8 mouse cellular contexts compared by ENCODE assay signal in the genomic region with DNA sequence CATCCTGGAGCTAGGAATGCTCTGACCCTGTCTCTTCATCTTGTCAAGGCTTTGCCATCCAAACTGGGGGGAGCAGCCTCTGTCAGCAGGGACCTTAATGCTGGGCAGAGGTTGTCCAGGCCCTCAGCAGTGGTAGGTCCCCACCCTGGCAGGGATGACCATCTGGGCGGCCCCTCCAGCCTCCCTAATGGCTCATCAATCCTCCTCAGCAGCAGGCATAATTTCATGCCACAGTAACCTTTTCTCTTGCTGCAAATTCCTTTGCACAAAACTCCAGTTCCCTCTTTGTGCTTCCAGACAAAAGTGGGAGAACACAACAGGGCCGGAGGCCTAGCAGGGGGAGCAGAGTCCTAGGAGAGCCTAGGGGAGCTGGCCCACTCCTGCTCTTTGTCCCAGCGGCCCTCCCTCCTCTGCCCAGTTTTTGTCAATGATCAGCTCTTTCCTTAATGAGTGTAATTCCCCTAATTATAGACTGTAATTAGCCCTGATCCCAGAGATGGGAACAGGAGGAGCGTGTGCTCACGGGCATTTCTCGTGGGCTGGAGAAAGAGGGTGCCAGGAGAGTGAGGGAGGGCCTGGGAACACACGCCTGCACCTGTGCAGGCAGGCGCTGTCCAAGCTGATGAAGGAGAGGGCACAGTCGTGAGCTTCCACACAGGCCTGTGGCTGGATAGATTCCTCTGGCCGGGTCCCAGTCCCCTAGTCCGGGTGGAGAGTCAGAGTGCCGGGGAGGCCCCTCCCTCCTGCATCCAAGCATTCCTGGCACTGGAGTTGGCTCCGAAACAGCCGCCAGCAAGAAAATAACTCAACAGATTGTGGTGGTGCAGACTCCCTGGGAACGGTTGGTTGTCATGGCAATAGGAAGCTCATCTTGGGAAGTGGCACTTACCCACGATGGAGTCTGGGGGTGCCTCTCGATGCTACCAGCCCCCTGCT. TPM values are rescaled to one million over a fixed set of nuclear protein-coding genes. Genes with fewer than 3 reads are reported as not detected.
DNase-seq lines count a peak whose midpoint lies in the region; ATAC-seq and TF ChIP-seq lines count a peak whose summit lies in the region.

No protein-coding gene starts in this region.

- no peak for DNase-seq in lung, adult 18-20 months
- DNase-seq in embryonic facial prominence, embryonic 10.5 days (ENCODE audit: low spot score), result peak; percentile 57
- DNase-seq in hindbrain, embryonic 14.5 days (ENCODE audit: low spot score), result peak; percentile 81
- DNase-seq in midbrain, embryonic 10.5 days (ENCODE audit: low spot score), result peak; percentile 74
- no peak for DNase-seq in thymus, adult 2 months
- no peak for DNase-seq in spleen, postnatal 4 days (ENCODE audit: low spot score in 2 of 2)
- DNase-seq in adrenal gland, adult (ENCODE audit: inconsistent age in 2 of 2, low spot score in 1 of 2), result no peak

- no peak for TF ChIP-seq POLR2A in thymus, adult 2 months (IDR thresholded peaks at IDR 0.05; ENCODE audit: control insufficient read depth, extremely low read depth, insufficient read depth, low read length, poor library complexity)

- 25% methylated on average over 17 of the region's 17 CpGs for WGBS in lung, embryonic 16.5 days
- WGBS in embryonic facial prominence, embryonic 10.5 days, result 12% methylated on average over 17 of the region's 17 CpGs
- 5% methylated on average over 17 of the region's 17 CpGs for WGBS in hindbrain, embryonic 14.5 days
- 8% methylated on average over 17 of the region's 17 CpGs for WGBS in midbrain, embryonic 10.5 days
- WGBS in thymus, adult 2 months, result 81% methylated on average over 17 of the region's 17 CpGs

- peaks cover 2% of the 10 kb centered on the region; the same call in 1 of the 2 replicates for H3K4me1 ChIP-seq in lung, embryonic 16.5 days (replicated peaks; ENCODE audit: control insufficient read depth, insufficient read depth, low read length)
- H3K4me1 ChIP-seq in embryonic facial prominence, embryonic 10.5 days, result peaks cover 36% of the 10 kb centered on the region
- peaks cover 26% of the 10 kb centered on the region for H3K4me1 ChIP-seq in hindbrain, embryonic 14.5 days (replicated peaks; ENCODE audit: control insufficient read depth, insufficient read depth, low read length)
- H3K4me1 ChIP-seq in midbrain, embryonic 10.5 days, result peaks cover 38% of the 10 kb centered on the region
- no peaks in the 10 kb centered on the region for H3K4me1 ChIP-seq in thymus, adult 2 months (replicated peaks; ENCODE audit: control insufficient read depth, insufficient read depth, low read length)

- TF ChIP-seq CTCF in thymus, adult 2 months (IDR thresholded peaks at IDR 0.05; ENCODE audit: borderline replicate concordance, control insufficient read depth, extremely low read depth, insufficient read depth, low read length, poor library complexity), result no peak

- no peak overlapping the region for H3K4me2 ChIP-seq in lung, embryonic 16.5 days (ENCODE audit: low read depth, low read length)
- H3K4me2 ChIP-seq in hindbrain, embryonic 14.5 days (replicated peaks), result peak overlapping the region; percentile 17

- H3K27ac ChIP-seq in lung, embryonic 16.5 days (ENCODE audit: low read length), result no peak overlapping the region
- H3K27ac ChIP-seq in embryonic facial prominence, embryonic 10.5 days (replicated peaks), result peak overlapping the region; percentile 81
- H3K27ac ChIP-seq in hindbrain, embryonic 14.5 days, result peak overlapping the region; percentile 84
- H3K27ac ChIP-seq in midbrain, embryonic 10.5 days (replicated peaks), result peak overlapping the region; percentile 91
- no peak overlapping the region for H3K27ac ChIP-seq in thymus, adult 2 months (ENCODE audit: control insufficient read depth, insufficient read depth, low read length)

- no peaks in the 10 kb centered on the region for H3K27me3 ChIP-seq in lung, embryonic 16.5 days (ENCODE audit: control insufficient read depth, insufficient read depth, low read depth, low read length)
- H3K27me3 ChIP-seq in embryonic facial prominence, embryonic 10.5 days (replicated peaks; ENCODE audit: low read depth, poor library complexity, severe bottlenecking), result peaks cover 58% of the 10 kb centered on the region
- H3K27me3 ChIP-seq in hindbrain, embryonic 14.5 days (ENCODE audit: control insufficient read depth, insufficient read depth, low read length), result peaks cover 15% of the 10 kb centered on the region
- H3K27me3 ChIP-seq in midbrain, embryonic 10.5 days (ENCODE audit: low read depth, poor library complexity, severe bottlenecking), result peaks cover 64% of the 10 kb centered on the region
- H3K27me3 ChIP-seq in thymus, adult 2 months (ENCODE audit: control insufficient read depth, insufficient read depth, low read length), result no peaks in the 10 kb centered on the region

- no peaks in the 10 kb centered on the region for H3K36me3 ChIP-seq in lung, embryonic 16.5 days (ENCODE audit: control insufficient read depth, insufficient read depth, low read length)
- no peaks in the 10 kb centered on the region for H3K36me3 ChIP-seq in embryonic facial prominence, embryonic 10.5 days (replicated peaks)
- H3K36me3 ChIP-seq in hindbrain, embryonic 14.5 days (replicated peaks; ENCODE audit: control insufficient read depth, insufficient read depth), result peaks cover 16% of the 10 kb centered on the region
- no peaks in the 10 kb centered on the region for H3K36me3 ChIP-seq in midbrain, embryonic 10.5 days
- H3K36me3 ChIP-seq in thymus, adult 2 months (ENCODE audit: control insufficient read depth, insufficient read depth, low read length), result no peaks in the 10 kb centered on the region

- no peaks in the 10 kb centered on the region for H3K9me3 ChIP-seq in lung, embryonic 16.5 days (ENCODE audit: control insufficient read depth, low read length)
- no peaks in the 10 kb centered on the region for H3K9me3 ChIP-seq in embryonic facial prominence, embryonic 10.5 days
- no peaks in the 10 kb centered on the region for H3K9me3 ChIP-seq in hindbrain, embryonic 14.5 days (ENCODE audit: control insufficient read depth, low read length)
- H3K9me3 ChIP-seq in midbrain, embryonic 10.5 days (replicated peaks), result no peaks in the 10 kb centered on the region

- H3K4me3 ChIP-seq in lung, embryonic 16.5 days (ENCODE audit: low read length), result no peak overlapping the region
- peak overlapping the region; percentile 37 for H3K4me3 ChIP-seq in embryonic facial prominence, embryonic 10.5 days
- H3K4me3 ChIP-seq in hindbrain, embryonic 14.5 days (replicated peaks; ENCODE audit: low read length), result no peak overlapping the region
- H3K4me3 ChIP-seq in midbrain, embryonic 10.5 days, result peak overlapping the region; percentile 34
- no peak overlapping the region for H3K4me3 ChIP-seq in thymus, adult 2 months (ENCODE audit: control insufficient read depth, insufficient read depth, low read length)

- H3K9ac ChIP-seq in lung, embryonic 16.5 days (ENCODE audit: low read length), result no peak overlapping the region
- H3K9ac ChIP-seq in hindbrain, embryonic 14.5 days, result peak overlapping the region; percentile 45

- ATAC-seq in lung, embryonic 16.5 days (ENCODE audit: low read depth), result peak; percentile 47; the same call in 1 of the 2 replicates
- peak; percentile 81 for ATAC-seq in hindbrain, embryonic 14.5 days (ENCODE audit: low FRiP score)

RNA-seq across cellular contexts. Expression of a gene that starts 17.2 kb away (rescaled TPM):
- 13.8 and 13.9 TPM in 2 replicates for polyA plus RNA-seq in lung, embryonic 16.5 days (2015; fragmentation: Nextera tagmentation; extraction: Ambion mirVana)
- polyA plus RNA-seq in embryonic facial prominence, embryonic 10.5 days (2016; fragmentation: Nextera tagmentation; extraction: Ambion mirVana), result 20.5 and 21.6 TPM in 2 replicates
- 14.2 and 15.4 TPM in 2 replicates for polyA plus RNA-seq in hindbrain, embryonic 14.5 days (2014; fragmentation: Nextera tagmentation; extraction: Ambion mirVana)
- 15.8 and 19.0 TPM in 2 replicates for polyA plus RNA-seq in midbrain, embryonic 10.5 days (2016; fragmentation: Nextera tagmentation; extraction: Ambion mirVana)
- polyA plus RNA-seq in thymus, adult 2 months (2012; rRNA removed), result 151 and 160 TPM in 2 replicates

RNA-seq across cellular contexts. Expression of a gene that starts 34.8 kb away (rescaled TPM):
- polyA plus RNA-seq in lung, embryonic 16.5 days (2015; fragmentation: Nextera tagmentation; extraction: Ambion mirVana), result 0.34 and 0.69 TPM in 2 replicates
- 2.3 and 2.5 TPM in 2 replicates for polyA plus RNA-seq in embryonic facial prominence, embryonic 10.5 days (2016; fragmentation: Nextera tagmentation; extraction: Ambion mirVana)
- 110 TPM in 2 replicates for polyA plus RNA-seq in hindbrain, embryonic 14.5 days (2014; fragmentation: Nextera tagmentation; extraction: Ambion mirVana)
- polyA plus RNA-seq in midbrain, embryonic 10.5 days (2016; fragmentation: Nextera tagmentation; extraction: Ambion mirVana), result 3.5 and 7.1 TPM in 2 replicates
- polyA plus RNA-seq in thymus, adult 2 months (2012; rRNA removed), result 1.1 TPM in 2 replicates

Comparison
In these comparisons a context has a peak if more than half of its experiments do, and no peak if none do; other contexts are left out.
1. H3K27ac ChIP-seq: peak in embryonic facial prominence, embryonic 10.5 days (single experiment), hindbrain, embryonic 14.5 days (single experiment) and midbrain, embryonic 10.5 days (single experiment); none in lung, embryonic 16.5 days (single experiment) and thymus, adult 2 months (single experiment).
2. H3K4me3 ChIP-seq: peak in embryonic facial prominence, embryonic 10.5 days (single experiment) and midbrain, embryonic 10.5 days (single experiment); none in lung, embryonic 16.5 days (single experiment), hindbrain, embryonic 14.5 days (single experiment) and thymus, adult 2 months (single experiment).
3. DNase-seq: peak in embryonic facial prominence, embryonic 10.5 days (single experiment), hindbrain, embryonic 14.5 days (single experiment) and midbrain, embryonic 10.5 days (single experiment); none in lung, adult 18-20 months (0 of 2), thymus, adult 2 months (single experiment), spleen, postnatal 4 days (0 of 2) and adrenal gland, adult (0 of 2).
4. RNA of a gene that starts 34.8 kb away (polyA plus RNA-seq): 110 TPM in hindbrain, embryonic 14.5 days; 3.5 to 7.1 TPM in midbrain, embryonic 10.5 days, 2.3 to 2.5 TPM in embryonic facial prominence, embryonic 10.5 days, 1.1 TPM in thymus, adult 2 months and 0.34 to 0.69 TPM in lung, embryonic 16.5 days; every median in the first group is over 10 times any median in the second.